ENCODE assay signal across 8 mouse cellular contexts in the genomic region with DNA sequence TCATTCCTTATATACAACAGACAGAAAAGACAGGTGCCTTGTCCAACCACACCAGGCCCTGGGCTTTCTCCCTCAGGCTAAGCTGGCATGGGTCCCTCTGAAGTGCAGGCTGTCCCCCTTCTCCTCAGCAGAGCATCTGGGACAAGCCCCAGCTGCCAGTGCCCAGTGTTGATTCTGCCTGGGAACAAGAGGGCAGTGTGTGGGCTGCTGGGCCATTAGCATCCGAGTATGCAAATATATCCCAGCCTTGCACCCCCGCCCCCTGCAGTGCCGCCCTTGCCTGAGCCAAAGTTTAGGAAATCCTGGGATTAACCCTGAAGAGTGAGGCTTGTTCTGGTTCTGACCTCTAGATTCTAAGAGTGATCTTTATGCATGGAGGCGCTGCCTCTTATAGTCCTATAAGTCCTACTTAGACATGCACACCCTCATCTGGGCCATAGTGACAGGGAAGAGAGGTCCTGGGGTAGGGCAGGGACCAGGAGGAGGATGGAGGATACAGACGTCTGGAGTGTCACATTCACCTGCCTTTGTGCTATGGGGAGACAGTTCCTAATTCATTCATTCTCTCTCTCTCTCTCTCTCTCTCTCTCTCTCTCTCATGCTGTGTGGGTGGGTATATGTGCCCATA. TPM values are rescaled to one million over a fixed set of nuclear protein-coding genes. Genes with fewer than 3 reads are reported as not detected.
DNase-seq lines count a peak whose midpoint lies in the region; ATAC-seq and TF ChIP-seq lines count a peak whose summit lies in the region.

No protein-coding gene starts in this region.

- H3K4me2 ChIP-seq in hindbrain, postnatal 0 days (ENCODE audit: low read depth, low read length): no peak overlapping the region
- H3K4me2 ChIP-seq in midbrain, embryonic 13.5 days (replicated peaks): no peak overlapping the region
- H3K4me2 ChIP-seq in heart, embryonic 11.5 days: no peak overlapping the region

- no peaks in the 10 kb centered on the region for H3K9me3 ChIP-seq in hindbrain, postnatal 0 days (ENCODE audit: low read length)
- no peaks in the 10 kb centered on the region for H3K9me3 ChIP-seq in midbrain, embryonic 13.5 days
- H3K9me3 ChIP-seq in heart, embryonic 11.5 days (replicated peaks; ENCODE audit: control insufficient read depth, low read length): no peaks in the 10 kb centered on the region

- H3K9ac ChIP-seq in hindbrain, postnatal 0 days (replicated peaks; ENCODE audit: low read length): no peak overlapping the region
- H3K9ac ChIP-seq in midbrain, embryonic 13.5 days (replicated peaks): no peak overlapping the region
- no peak overlapping the region for H3K9ac ChIP-seq in heart, embryonic 11.5 days (ENCODE audit: low read depth, low read length)

- H3K4me1 ChIP-seq in hindbrain, postnatal 0 days (ENCODE audit: insufficient read depth, low read length): peaks cover 6% of the 10 kb centered on the region
- H3K4me1 ChIP-seq in midbrain, embryonic 13.5 days (replicated peaks): peaks cover 10% of the 10 kb centered on the region
- no peaks in the 10 kb centered on the region for H3K4me1 ChIP-seq in heart, embryonic 11.5 days (ENCODE audit: control insufficient read depth, insufficient read depth, low read length)

- ATAC-seq in hindbrain, postnatal 0 days: peak; percentile 96
- peak; percentile 92 for ATAC-seq in midbrain, embryonic 13.5 days
- no peak for ATAC-seq in heart, embryonic 11.5 days (replicated peaks; ENCODE audit: insufficient number of reproducible peaks, low FRiP score, low TSS enrichment)

- H3K4me3 ChIP-seq in hindbrain, postnatal 0 days (ENCODE audit: low read length): no peak overlapping the region
- H3K4me3 ChIP-seq in midbrain, embryonic 13.5 days (replicated peaks): no peak overlapping the region
- H3K4me3 ChIP-seq in heart, embryonic 11.5 days (ENCODE audit: low read depth, low read length): no peak overlapping the region

- peak overlapping the region; percentile 75; the same call in 1 of the 2 replicates for H3K27ac ChIP-seq in hindbrain, postnatal 0 days
- H3K27ac ChIP-seq in midbrain, embryonic 13.5 days: peak overlapping the region; percentile 2; the same call in 1 of the 2 replicates
- H3K27ac ChIP-seq in heart, embryonic 11.5 days (ENCODE audit: low read depth, low read length): no peak overlapping the region

- DNase-seq in adrenal gland, postnatal 14 days: peak; percentile 38
- no peak for DNase-seq in adrenal gland, adult 2 months
- peak; percentile 44 for DNase-seq in cerebellum, adult 9-11 months
- DNase-seq in hindbrain, postnatal 0 days (ENCODE audit: low spot score): peak; percentile 80
- no peak for DNase-seq in heart, adult 18-20 months
- no peak for DNase-seq in yolk sac, embryonic 10.5 days (ENCODE audit: low spot score)

- no peaks in the 10 kb centered on the region for H3K36me3 ChIP-seq in hindbrain, postnatal 0 days (ENCODE audit: insufficient read depth, low read length)
- no peaks in the 10 kb centered on the region for H3K36me3 ChIP-seq in midbrain, embryonic 13.5 days
- no peaks in the 10 kb centered on the region for H3K36me3 ChIP-seq in heart, embryonic 11.5 days (ENCODE audit: control insufficient read depth, insufficient read depth, low read length)

- H3K27me3 ChIP-seq in hindbrain, postnatal 0 days (ENCODE audit: insufficient read depth, low read length): no peaks in the 10 kb centered on the region
- no peaks in the 10 kb centered on the region for H3K27me3 ChIP-seq in midbrain, embryonic 13.5 days
- H3K27me3 ChIP-seq in heart, embryonic 11.5 days (ENCODE audit: control insufficient read depth, insufficient read depth, low read length): no peaks in the 10 kb centered on the region

- 24% methylated on average over 5 of the region's 5 CpGs for WGBS in hindbrain, postnatal 0 days
- WGBS in midbrain, embryonic 13.5 days: 10% methylated on average over 5 of the region's 5 CpGs
- WGBS in heart, embryonic 11.5 days (ENCODE audit: insufficient replicate concordance): 40% methylated on average over 5 of the region's 5 CpGs

- TF ChIP-seq CTCF in hindbrain, postnatal 0 days (IDR thresholded peaks at IDR 0.05; ENCODE audit: low read depth): no peak

RNA-seq across cellular contexts. Expression of gene Dock1, which starts 38.9 kb away (rescaled TPM):
- 117 and 125 TPM in 2 replicates for total RNA-seq in adrenal gland, postnatal 14 days (2021)
- 100 to 1,000 TPM; 116 to 174 TPM for total RNA-seq in adrenal gland, adult 2 months (2021)
- 17.5 and 25.8 TPM in 2 replicates for polyA plus RNA-seq in adrenal gland, adult 2 months (2012; rRNA removed)
- total RNA-seq in hindbrain, postnatal 0 days (2014; rRNA removed): 14.2 and 15.2 TPM in 2 replicates
- 8.0 and 9.0 TPM in 2 replicates for polyA plus RNA-seq in hindbrain, postnatal 0 days (2015; fragmentation: Nextera tagmentation; extraction: Ambion mirVana)
- 6.7 and 7.3 TPM in 2 replicates for polyA plus RNA-seq in midbrain, embryonic 13.5 days (2015; fragmentation: Nextera tagmentation; extraction: Ambion mirVana)
- total RNA-seq in heart, adult 18-20 months (2021): 10 to 100 TPM; 26.8 to 28.4 TPM
- 26.0 and 28.1 TPM in 2 replicates for polyA plus RNA-seq in heart, embryonic 11.5 days (2014; fragmentation: Nextera tagmentation; extraction: Ambion mirVana)

Comparison
In these comparisons a context has a peak if more than half of its experiments do, and no peak if none do; other contexts are left out.
1. DNase-seq: peak in adrenal gland, postnatal 14 days (single experiment), cerebellum, adult 9-11 months (single experiment) and hindbrain, postnatal 0 days (single experiment); none in adrenal gland, adult 2 months (single experiment), heart, adult 18-20 months (0 of 2) and yolk sac, embryonic 10.5 days (single experiment).